Mouse (Mus musculus) liver, adult 2 months (tissue): ENCODE results near the gene Tmigd1. TPM values are rescaled to one million over a fixed set of nuclear protein-coding genes. Genes with fewer than 3 reads are reported as not detected.
A peak's percentile ranks its signal among the peaks of the same experiment; 100 is the strongest.
"Not testable (repeated sequence)": the region's sequence is repeated elsewhere in the genome, so short reads cannot be mapped to it uniquely, and the experiment has no call there.

Source experiments
- DNase-seq: peaks from one replicate; pipeline ENCODE4 v3.0.0-alpha.2; 2011; ENCODE audit warnings: low read depth, low spot score; ENCODE audit errors: extremely low read depth
- H3K27ac ChIP-seq: fragments of 200-500 bp; replicated peaks from 2 replicates; pipeline ENCODE4 v1.5.1; 2012; ENCODE audit warnings: low read depth, mild to moderate bottlenecking, control low read depth, inconsistent platforms, low read length; ENCODE audit not compliant: insufficient read depth
- H3K27me3 ChIP-seq: fragments of 200-500 bp; 2 replicates; pipeline ENCODE4 v1.6.1; 2012; ENCODE audit warnings: mild to moderate bottlenecking, moderate library complexity, low read length, inconsistent platforms; ENCODE audit not compliant: control insufficient read depth, insufficient read depth
- H3K36me3 ChIP-seq: fragments of 200-500 bp; 2 replicates; pipeline ENCODE4 v1.6.1; 2012; ENCODE audit warnings: low read length, inconsistent platforms; ENCODE audit not compliant: control insufficient read depth, insufficient read depth
- H3K4me1 ChIP-seq: fragments of 200-500 bp; 2 replicates; pipeline ENCODE4 v1.6.1; 2011; ENCODE audit warnings: low read length; ENCODE audit not compliant: control insufficient read depth, insufficient read depth
- H3K4me3 ChIP-seq: fragments of 200-500 bp; 2 replicates; pipeline ENCODE4 v1.5.1; 2011; ENCODE audit warnings: low read depth, mild to moderate bottlenecking, control low read depth, low read length, moderate library complexity; ENCODE audit not compliant: insufficient read depth
- H3K79me2 ChIP-seq: fragments of 200-500 bp; 2 replicates; pipeline ENCODE4 v1.6.1; 2012; ENCODE audit warnings: inconsistent platforms, mild to moderate bottlenecking, low read length, moderate library complexity; ENCODE audit not compliant: control insufficient read depth, insufficient read depth
- H3K9ac ChIP-seq: fragments of 200-500 bp; 2 replicates; pipeline ENCODE4 v1.6.1; 2012; ENCODE audit warnings: low read depth, mild to moderate bottlenecking, control low read depth, inconsistent platforms, low read length
- CTCF ChIP-seq: fragments of 200-500 bp; IDR thresholded peaks from 2 replicates; pipeline ENCODE4 v1.5.1; 2011; ENCODE audit warnings: low read depth, low read length, control low read depth
- POLR2A ChIP-seq: fragments of 200-500 bp; IDR thresholded peaks from 2 replicates; pipeline ENCODE4 v1.6.1; 2011; ENCODE audit warnings: low read length, control low read depth; ENCODE audit not compliant: insufficient read depth; ENCODE audit errors: extremely low read depth
- WGBS: fragments of 180-500 bp; shearing (Covaris S2); methylation state at CpG from one replicate; pipeline ENCODE4 v1.1.7; 2018; 5-methylcytosine and 5-hydroxymethylcytosine counted together
- polyA plus RNA-seq: library from polyadenylated mRNA; depleted of rRNA; stranded (reverse); fragments of >200 nt; gene quantifications from 2 replicates; pipeline ENCODE4 v1.2.3, GENCODE M21; 2012
- total RNA-seq: library from RNA; depleted of rRNA; stranded (reverse); fragments of >200 nt; gene quantifications from 2 replicates; pipeline ENCODE4 v1.2.3, GENCODE M21; 2014

Gene Tmigd1
- total and polyA plus RNA-seq, 2 experiments, result not detected

GRCm38 (mm10) chr11:76920607-76921006 is 18.6 kb downstream of the Tmigd1 start:
- H3K36me3 ChIP-seq, result no peaks in the 10 kb centered on the region; the same call in 1 of the 2 replicates
- H3K4me1 ChIP-seq, result peaks cover 2% of the 10 kb centered on the region; the same call in 1 of the 2 replicates
- no peak for TF ChIP-seq POLR2A
- no peak for TF ChIP-seq CTCF
- no peak overlapping the region for H3K27ac ChIP-seq
- H3K79me2 ChIP-seq, result no peaks in the 10 kb centered on the region
- DNase-seq, result no peak
- no peak overlapping the region for H3K4me3 ChIP-seq
- no peaks in the 10 kb centered on the region for H3K27me3 ChIP-seq
- WGBS, result 58% methylated on average over 1 of the region's 1 CpGs
- no peak overlapping the region for H3K9ac ChIP-seq

GRCm38 (mm10) chr11:76924759-76925236 is 22.8 kb downstream of the Tmigd1 start, which contains the start of gene Blmh:
TSS of gene Blmh (plus strand) at chr11:76924809.
- Histone ChIP-seq H3K27me3 (no peaks in the 10 kb centered on the region), H3K79me2 (no peaks in the 10 kb centered on the region), H3K9ac (no peak within 1 kb of the TSS), H3K4me3 (no peak within 1 kb of the TSS), H3K4me1 (peaks cover 2% of the 10 kb centered on the region; the same call in 1 of the 2 replicates), H3K27ac (no peak within 1 kb of the TSS), H3K36me3 (no peaks in the 10 kb centered on the region; the same call in 1 of the 2 replicates)
- 69% methylated on average over 6 of the region's 6 CpGs for WGBS
- TF ChIP-seq CTCF (no peak), POLR2A (no peak)
- no peak for DNase-seq

DNA sequence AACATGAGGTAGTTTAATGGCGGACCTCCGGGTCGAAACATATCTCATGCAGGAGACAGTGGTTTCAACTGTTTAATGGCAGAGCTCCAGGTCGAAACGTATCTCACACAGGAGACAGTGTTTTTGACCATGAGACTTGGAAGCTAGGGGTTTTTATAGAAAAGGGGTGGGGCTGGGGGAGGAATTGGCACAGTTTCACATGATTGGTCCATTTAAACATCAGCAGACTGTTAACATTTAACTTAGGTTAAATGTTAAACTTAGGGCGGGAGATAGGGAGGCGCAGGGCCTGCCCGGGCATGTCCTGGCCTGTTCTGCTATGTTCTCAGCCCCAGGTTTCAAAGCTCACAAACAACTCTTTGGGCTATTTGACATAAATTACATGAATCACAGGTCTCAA is 26.6 kb downstream of the Tmigd1 start:
- H3K79me2 ChIP-seq, H3K4me3 ChIP-seq, H3K9ac ChIP-seq, H3K27ac ChIP-seq, H3K4me1 ChIP-seq, H3K27me3 ChIP-seq, H3K36me3 ChIP-seq: not testable (repeated sequence)
- WGBS, result 48% methylated on average over 8 of the region's 8 CpGs
- DNase-seq, result peak; percentile 73

DNA sequence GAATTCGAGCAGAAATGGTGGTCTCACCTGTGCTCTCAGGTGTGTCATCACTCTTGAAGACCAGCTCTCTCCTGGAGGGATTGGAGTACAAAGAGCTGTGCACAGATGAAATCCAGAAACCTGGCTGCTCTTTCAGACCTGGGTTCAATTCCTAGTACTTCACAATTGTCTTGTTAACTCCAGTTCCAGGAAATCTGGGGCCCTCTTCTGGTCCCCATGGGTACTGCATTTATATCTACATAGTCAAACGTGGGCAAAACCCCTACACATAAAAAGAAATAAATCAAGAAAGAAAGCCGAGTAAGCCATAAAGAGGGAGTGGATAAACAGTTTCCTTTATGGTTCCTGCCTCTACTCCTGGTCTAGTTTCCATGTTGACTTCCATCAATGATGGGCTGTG is 31.2 kb downstream of the Tmigd1 start:
- TF ChIP-seq POLR2A, result no peak
- no peak for TF ChIP-seq CTCF
- Histone ChIP-seq H3K36me3 (no peaks in the 10 kb centered on the region), H3K27ac (no peak overlapping the region), H3K27me3 (no peaks in the 10 kb centered on the region), H3K79me2 (no peaks in the 10 kb centered on the region), H3K4me3 (no peak overlapping the region), H3K4me1 (no peaks in the 10 kb centered on the region), H3K9ac (no peak overlapping the region)
- no peak for DNase-seq
- 87% methylated on average over 3 of the region's 3 CpGs for WGBS

DNA sequence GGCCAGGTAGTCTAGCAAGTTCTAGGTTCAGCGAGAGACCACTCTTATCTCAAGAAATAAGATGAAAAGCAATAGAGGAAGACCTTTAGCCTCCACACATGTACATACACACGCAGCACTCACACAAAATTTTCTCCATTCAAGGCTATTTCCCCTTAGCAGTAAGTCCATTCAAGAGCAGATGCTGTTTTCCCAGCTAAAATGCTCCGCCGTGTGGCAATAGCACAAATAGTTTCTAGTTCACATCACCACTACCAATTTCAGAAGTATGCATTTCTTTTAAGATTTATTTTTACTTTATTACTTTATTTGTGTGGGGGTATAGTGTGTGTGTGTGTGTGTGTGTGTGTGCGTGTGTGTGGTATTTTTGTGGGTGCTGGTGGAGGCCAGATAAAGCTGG is 34.6 kb downstream of the Tmigd1 start:
- DNase-seq, result no peak
- TF ChIP-seq CTCF (no peak), POLR2A (no peak)
- Histone ChIP-seq H3K36me3 (no peaks in the 10 kb centered on the region), H3K27me3 (no peaks in the 10 kb centered on the region), H3K9ac (no peak overlapping the region), H3K4me1 (no peaks in the 10 kb centered on the region), H3K27ac (no peak overlapping the region), H3K79me2 (no peaks in the 10 kb centered on the region), H3K4me3 (no peak overlapping the region)
- 70% methylated on average over 5 of the region's 5 CpGs for WGBS

DNA sequence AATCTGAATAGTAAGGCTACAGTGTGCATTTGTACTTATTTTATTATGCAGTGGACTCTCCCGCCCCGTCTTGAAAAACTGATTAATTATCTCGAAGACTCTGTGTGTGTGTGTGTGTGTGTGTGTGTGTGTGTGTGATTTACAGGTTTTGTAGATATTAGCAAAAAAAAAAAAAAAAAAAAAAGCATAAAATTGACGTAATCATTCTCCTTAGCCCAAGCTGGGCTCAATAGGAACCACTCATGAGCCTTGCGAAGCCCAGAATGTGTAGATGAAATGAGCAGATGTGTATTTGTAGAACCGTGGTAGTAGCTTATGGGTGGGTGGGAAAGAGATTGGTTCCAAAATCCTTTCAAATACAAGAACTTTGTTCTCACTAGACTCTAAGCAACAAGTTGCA is 42.9 kb downstream of the Tmigd1 start:
- H3K4me3 ChIP-seq, result peak overlapping the region; percentile 79; the same call in 1 of the 2 replicates
- H3K36me3 ChIP-seq, result peaks cover 2% of the 10 kb centered on the region; the same call in 1 of the 2 replicates
- no peaks in the 10 kb centered on the region for H3K27me3 ChIP-seq
- TF ChIP-seq POLR2A, result no peak
- TF ChIP-seq CTCF, result no peak
- peaks cover 3% of the 10 kb centered on the region; the same call in 1 of the 2 replicates for H3K79me2 ChIP-seq
- H3K4me1 ChIP-seq, result peaks cover 6% of the 10 kb centered on the region; the same call in 1 of the 2 replicates
- no peak overlapping the region; the same call in 1 of the 2 replicates for H3K27ac ChIP-seq
- 74% methylated on average over 6 of the region's 6 CpGs for whole genome bisulfite sequencing
- no peak overlapping the region; the same call in 1 of the 2 replicates for H3K9ac ChIP-seq
- no peak for DNase-seq
